Mouse (Mus musculus) heart, embryonic 10.5 days (tissue): ENCODE measurements around the gene Cog1. TPM values are rescaled to one million over a fixed set of nuclear protein-coding genes. Genes with fewer than 3 reads are reported as not detected.

Source experiments
- DNase-seq: peaks from one replicate; pipeline ENCODE4 v3.0.0-alpha.2; 2017; ENCODE audit warnings: low spot score
- H3K27ac ChIP-seq: fragments of 300-500 bp; sonication (generic); 2 replicates; pipeline ENCODE4 v1.5.1; 2016; ENCODE audit warnings: mild to moderate bottlenecking
- H3K27me3 ChIP-seq: fragments of 300-500 bp; sonication (generic); 2 replicates; pipeline ENCODE4 v1.6.1; 2016; ENCODE audit warnings: mild to moderate bottlenecking; ENCODE audit not compliant: poor library complexity, insufficient read depth, severe bottlenecking
- H3K36me3 ChIP-seq: fragments of 300-500 bp; sonication (generic); 2 replicates; pipeline ENCODE4 v1.6.1; 2016; ENCODE audit warnings: mild to moderate bottlenecking, moderate library complexity
- H3K4me1 ChIP-seq: fragments of 300-500 bp; sonication (generic); 2 replicates; pipeline ENCODE4 v1.6.1; 2016; ENCODE audit warnings: mild to moderate bottlenecking
- H3K4me3 ChIP-seq: fragments of 300-500 bp; sonication (generic); 2 replicates; pipeline ENCODE4 v1.5.1; 2016; ENCODE audit warnings: mild to moderate bottlenecking, moderate library complexity
- H3K9me3 ChIP-seq: fragments of 300-500 bp; sonication (generic); 2 replicates; pipeline ENCODE4 v1.6.1; 2016; ENCODE audit warnings: mild to moderate bottlenecking, moderate library complexity
- WGBS: fragments of 180-500 bp; shearing (Covaris S2); methylation state at CpG from one replicate; pipeline ENCODE4 v1.1.7; 2016; 5-methylcytosine and 5-hydroxymethylcytosine counted together
- polyA plus RNA-seq: library from polyadenylated mRNA; unstranded; fragments of >200 nt; fragmentation: Nextera tagmentation; extraction: Ambion mirVana; gene quantifications from 2 replicates; pipeline ENCODE4 v1.2.1, GENCODE M21; 2016

Cog1 gene
- polyA plus RNA-seq, 1 experiment from 2014 or later: 23.2 TPM

DNA sequence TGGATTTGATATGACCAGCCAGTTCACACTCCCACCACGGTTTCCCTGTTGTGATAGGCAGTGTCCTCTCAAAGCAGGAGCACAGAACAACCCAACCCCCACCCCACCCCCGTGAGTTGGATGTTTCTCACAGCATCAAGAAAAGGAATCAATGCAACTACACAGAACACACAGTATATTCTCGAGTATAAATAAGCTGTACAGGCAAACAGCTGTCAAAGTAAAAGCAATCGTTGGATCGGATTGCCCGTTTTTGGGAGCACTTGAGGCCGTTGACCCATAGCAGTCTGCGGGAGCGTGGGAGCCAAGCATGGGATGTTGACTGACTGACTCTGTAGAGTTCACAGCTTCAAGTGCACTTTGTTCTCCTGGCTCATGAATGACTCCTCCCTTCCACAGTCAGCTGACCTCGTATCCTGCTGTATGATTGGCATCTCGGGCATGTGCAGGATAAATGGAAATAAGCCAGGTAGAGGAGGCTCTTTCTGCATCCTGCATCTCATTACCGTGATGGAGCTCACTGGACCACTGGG is 49.1 kb downstream of the Cog1 start:
- Histone ChIP-seq H3K27ac (no peak overlapping the region), H3K36me3 (peaks cover 45% of the 10 kb centered on the region), H3K27me3 (no peaks in the 10 kb centered on the region), H3K4me1 (0 out of 2 replicates have a peak, but pooled peaks cover 11% of the 10 kb centered on the region), H3K4me3 (no peak overlapping the region), H3K9me3 (no peaks in the 10 kb centered on the region)
- DNase-seq: no peak
- 82% methylated on average over 12 of the region's 12 CpGs for WGBS

DNA sequence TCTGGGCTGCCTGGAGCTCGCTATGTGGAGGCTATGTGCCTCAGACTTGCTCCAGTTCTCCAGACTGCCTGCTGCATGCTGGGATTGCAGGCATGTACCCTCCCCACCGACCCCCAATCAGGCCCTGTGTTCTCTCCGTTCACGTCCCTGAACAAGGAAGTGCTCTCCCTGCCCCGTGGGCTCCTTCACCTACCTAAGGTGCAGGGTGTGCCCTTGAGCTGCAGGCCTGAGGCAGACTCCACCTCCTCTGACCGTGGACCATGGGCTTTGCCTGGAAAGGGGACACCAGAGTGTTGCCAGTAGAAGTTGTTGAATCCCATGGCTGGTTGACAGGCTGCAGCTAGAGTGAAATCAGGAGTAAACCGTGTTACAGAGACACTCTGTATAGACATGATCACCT is 50.7 kb downstream of the Cog1 start:
- H3K27ac ChIP-seq: no peak overlapping the region
- 84% methylated on average over 7 of the region's 7 CpGs for WGBS
- peaks cover 30% of the 10 kb centered on the region for H3K36me3 ChIP-seq

DNA sequence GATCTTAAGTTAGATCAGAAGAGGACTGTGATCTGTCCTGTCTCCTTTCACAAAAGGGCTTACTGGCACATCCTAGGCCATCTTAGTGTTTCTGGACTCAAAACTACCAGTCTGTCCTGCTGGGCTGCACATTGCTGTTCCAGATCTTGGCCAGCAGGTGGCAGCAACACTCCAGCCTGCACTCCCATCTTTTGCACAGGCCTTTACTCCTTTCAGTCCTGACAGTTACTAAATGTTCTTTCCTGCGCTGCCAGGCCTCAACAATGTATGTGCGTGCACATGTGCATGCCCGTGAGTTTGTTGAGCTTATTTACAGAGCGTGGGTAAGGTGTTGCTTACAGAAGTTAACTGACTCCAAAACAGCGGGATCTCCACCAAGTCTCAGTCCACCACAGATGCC is 54.8 kb downstream of the Cog1 start:
- peaks cover 2% of the 10 kb centered on the region; the same call in 1 of the 2 replicates for H3K4me1 ChIP-seq
- peaks cover 11% of the 10 kb centered on the region; the same call in 1 of the 2 replicates for H3K27me3 ChIP-seq
- H3K36me3 ChIP-seq: peaks cover 7% of the 10 kb centered on the region; the same call in 1 of the 2 replicates
- peak; percentile 90 for DNase-seq
- H3K27ac ChIP-seq: no peak overlapping the region
- H3K4me3 ChIP-seq: no peak overlapping the region
- WGBS: 36% methylated on average over 5 of the region's 5 CpGs
- no peaks in the 10 kb centered on the region for H3K9me3 ChIP-seq

More for the DNA sequence above, 50.7 kb downstream of the Cog1 start:
- no peaks in the 10 kb centered on the region for H3K9me3 ChIP-seq
- H3K4me1 ChIP-seq: 0 out of 2 replicates have a peak, but pooled peaks cover 11% of the 10 kb centered on the region
- H3K4me3 ChIP-seq: no peak overlapping the region
- DNase-seq: no peak
- H3K27me3 ChIP-seq: no peaks in the 10 kb centered on the region

DNA sequence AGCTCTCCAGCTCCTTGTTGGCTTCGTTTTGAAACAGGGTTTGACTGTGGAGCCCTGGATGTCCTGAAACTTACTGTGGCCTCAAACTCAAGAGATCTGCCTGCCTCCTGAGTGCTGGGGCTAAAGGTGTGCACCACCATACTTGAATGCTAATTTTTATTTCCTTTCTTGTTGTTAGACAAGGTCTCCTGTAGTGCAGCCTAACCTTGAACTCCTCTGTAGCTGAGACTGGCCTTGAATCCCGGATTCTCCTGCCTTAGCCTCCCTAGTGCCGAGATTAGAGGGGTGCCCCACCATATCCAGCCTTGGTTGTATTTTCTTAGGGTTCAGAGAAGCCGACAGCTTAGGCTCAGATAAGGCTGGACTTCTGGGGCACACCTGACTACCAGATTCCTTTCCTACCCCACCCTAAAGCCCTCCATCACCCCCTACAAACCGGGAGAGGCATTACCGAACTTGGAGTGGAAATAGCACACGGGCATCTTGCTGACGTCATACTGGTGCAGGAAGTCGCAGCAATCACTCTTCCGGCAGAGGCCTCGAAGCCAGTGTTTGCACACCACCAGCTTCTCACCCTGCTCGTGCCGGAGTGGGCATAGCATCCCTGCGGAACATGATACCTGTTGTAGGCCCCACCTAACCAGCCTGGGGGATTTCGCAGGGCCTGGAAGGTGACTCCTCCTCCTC is 57.1 kb downstream of the Cog1 start:
- DNase-seq: no peak
- H3K27me3 ChIP-seq: peaks cover 22% of the 10 kb centered on the region
- peaks cover 7% of the 10 kb centered on the region; the same call in 1 of the 2 replicates for H3K36me3 ChIP-seq
- no peaks in the 10 kb centered on the region for H3K9me3 ChIP-seq
- peaks cover 26% of the 10 kb centered on the region for H3K4me1 ChIP-seq
- H3K27ac ChIP-seq: no peak overlapping the region
- WGBS: 75% methylated on average over 15 of the region's 15 CpGs
- no peak overlapping the region for H3K4me3 ChIP-seq

DNA sequence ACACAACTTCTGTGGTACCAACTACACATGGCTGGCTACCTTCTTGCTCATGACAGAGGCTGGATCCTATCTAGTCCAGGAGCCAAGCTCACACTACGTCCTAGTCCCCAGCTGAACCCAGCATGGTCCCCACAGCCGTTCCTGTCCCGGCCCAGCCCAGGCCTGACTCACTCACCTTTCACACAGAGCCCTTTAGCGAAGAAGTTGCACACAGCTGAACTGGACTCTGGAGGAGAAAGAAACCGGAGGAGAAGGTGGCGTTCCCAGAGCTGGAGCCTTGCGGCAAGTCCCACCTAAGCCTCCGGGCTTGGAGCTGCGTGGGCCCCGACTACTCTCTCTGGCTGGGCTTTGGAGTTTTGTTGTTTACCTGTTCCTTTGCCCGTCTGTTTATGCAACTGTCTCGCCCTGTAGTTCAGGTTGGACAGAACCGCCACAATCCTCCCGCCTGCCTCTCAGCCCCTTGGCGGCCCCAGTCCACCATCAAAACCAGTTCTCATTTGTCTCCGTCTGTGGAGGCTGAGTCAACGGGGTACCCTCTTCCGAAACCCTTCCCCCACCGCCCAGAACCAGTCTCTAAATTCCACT is 59.8 kb downstream of the Cog1 start:
- H3K4me3 ChIP-seq: peak overlapping the region; percentile 36; the same call in 1 of the 2 replicates

DNA sequence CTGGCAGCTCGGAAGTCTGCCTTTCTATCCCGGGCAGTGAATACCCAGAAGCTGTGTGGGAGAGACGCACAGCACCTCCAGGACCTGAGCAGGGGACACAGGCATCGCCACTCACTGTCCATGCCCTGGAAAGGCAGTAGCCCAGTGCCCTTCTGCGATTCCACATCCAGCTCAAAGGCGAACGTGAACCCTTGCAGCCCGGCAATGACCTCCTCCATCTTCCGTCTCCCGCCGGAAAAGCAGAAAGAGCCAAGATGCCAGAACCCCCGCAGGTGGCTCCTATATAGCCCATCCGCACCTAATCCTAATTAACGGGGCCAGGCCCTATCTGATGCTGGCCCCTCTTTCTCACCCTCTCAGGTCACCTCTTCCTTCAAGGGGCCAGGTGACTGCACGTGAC is 60.3 kb downstream of the Cog1 start:
- WGBS: 12% methylated on average over 15 of the region's 15 CpGs
- Histone ChIP-seq H3K4me3 (peak overlapping the region; percentile 36), H3K27ac (peak overlapping the region; percentile 72)

More for the DNA sequence above, 59.8 kb downstream of the Cog1 start:
- Histone ChIP-seq H3K36me3 (peaks cover 7% of the 10 kb centered on the region; the same call in 1 of the 2 replicates), H3K4me1 (peaks cover 27% of the 10 kb centered on the region), H3K27ac (peak overlapping the region; percentile 72), H3K9me3 (no peaks in the 10 kb centered on the region), H3K27me3 (peaks cover 22% of the 10 kb centered on the region)
- WGBS: 44% methylated on average over 19 of the region's 19 CpGs
- no peak for DNase-seq

DNA sequence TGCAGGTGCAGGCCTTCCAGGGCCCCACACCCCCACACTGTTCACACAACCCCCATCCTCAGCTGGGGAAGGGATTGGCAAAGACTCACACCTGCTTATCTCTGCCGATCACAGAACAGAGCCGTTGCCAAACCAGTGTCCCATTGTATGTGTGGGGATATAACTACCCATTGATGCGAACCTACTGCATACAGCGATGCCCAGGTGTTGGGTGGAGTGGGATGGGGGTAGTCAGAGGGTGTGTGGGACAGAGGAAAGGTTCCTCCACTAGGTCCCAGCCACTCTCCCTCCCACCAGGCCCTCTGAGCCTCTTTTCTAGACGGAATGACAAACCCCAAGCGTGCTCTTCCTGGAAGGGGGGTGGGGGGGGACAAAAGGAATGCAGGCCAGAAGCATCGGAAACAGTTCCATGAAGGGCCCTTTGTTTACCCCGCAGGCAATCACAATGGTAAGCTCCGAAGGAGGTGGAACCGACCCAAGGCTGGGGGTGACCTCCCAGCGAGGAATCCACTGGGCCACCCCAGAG is 60.8 kb downstream of the Cog1 start, which contains the start of gene Cpsf4l:
Gene Cpsf4l, minus strand, starts transcription at position 287 of the 526 bp plus-strand sequence.
- WGBS: 7% methylated on average over 11 of the region's 11 CpGs
- Histone ChIP-seq H3K9me3 (no peaks in the 10 kb centered on the region), H3K27me3 (peaks cover 22% of the 10 kb centered on the region), H3K4me3 (peak within 1 kb of the TSS; percentile 36), H3K4me1 (peaks cover 27% of the 10 kb centered on the region), H3K36me3 (peaks cover 7% of the 10 kb centered on the region; the same call in 1 of the 2 replicates), H3K27ac (peak within 1 kb of the TSS; percentile 81)
- no peak for DNase-seq

More for the DNA sequence above, 60.3 kb downstream of the Cog1 start:
- no peak for DNase-seq
- Histone ChIP-seq H3K27me3 (peaks cover 22% of the 10 kb centered on the region), H3K36me3 (peaks cover 7% of the 10 kb centered on the region; the same call in 1 of the 2 replicates), H3K4me1 (peaks cover 27% of the 10 kb centered on the region), H3K9me3 (no peaks in the 10 kb centered on the region)

DNA sequence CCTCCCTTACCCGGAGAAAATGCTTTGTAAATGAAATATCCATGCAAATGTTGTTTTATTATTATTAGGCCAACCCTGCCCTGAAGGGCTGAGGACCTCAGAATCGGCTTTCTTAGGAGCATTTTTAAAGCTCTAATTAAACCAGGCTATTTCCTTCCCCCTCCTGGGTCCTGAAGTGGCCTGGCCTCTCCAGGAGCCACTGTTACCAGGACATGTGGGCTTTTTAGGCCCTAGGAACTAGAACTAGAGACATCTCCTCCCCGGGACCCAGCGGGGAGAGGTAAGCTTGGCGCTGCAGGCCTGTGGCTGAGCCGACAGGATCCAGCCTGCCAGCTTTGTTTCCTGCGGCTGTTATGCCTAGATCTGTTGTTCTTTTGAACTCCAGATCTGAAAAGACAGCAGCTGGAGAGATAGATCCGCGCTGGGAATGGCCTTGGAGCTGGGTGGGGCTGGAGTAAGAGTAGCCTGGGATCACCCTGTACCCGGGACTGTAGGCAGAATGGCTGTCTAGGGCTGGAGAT is 61.3 kb downstream of the Cog1 start:
- H3K27me3 ChIP-seq: peaks cover 22% of the 10 kb centered on the region
- H3K27ac ChIP-seq: peak overlapping the region; percentile 81
- peak overlapping the region; percentile 35 for H3K4me3 ChIP-seq
- H3K36me3 ChIP-seq: peaks cover 7% of the 10 kb centered on the region; the same call in 1 of the 2 replicates
- WGBS: 8% methylated on average over 10 of the region's 10 CpGs
- DNase-seq: no peak
- H3K9me3 ChIP-seq: no peaks in the 10 kb centered on the region
- peaks cover 27% of the 10 kb centered on the region for H3K4me1 ChIP-seq

DNA sequence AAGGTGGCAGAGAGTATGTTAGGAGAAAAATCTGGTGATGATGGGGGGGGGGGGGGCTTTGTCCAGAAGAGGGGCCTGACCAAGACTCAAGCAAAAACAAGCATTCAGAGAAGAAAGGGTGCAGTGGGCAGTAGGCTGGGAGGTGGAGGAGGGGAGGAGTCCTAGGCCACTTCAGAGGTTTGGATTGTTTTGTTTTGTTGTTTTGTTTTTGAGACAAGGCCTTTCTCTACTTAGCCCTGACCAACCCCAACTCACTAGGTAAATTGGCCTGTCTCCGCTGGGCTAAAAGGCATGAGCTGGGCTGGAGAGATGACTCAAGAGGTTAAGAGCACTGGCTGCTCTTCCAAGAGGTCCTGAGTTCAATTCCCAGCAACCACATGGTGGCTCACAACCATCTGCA is 62.1 kb downstream of the Cog1 start:
- H3K27ac ChIP-seq: peak overlapping the region; percentile 81
- no peak overlapping the region for H3K4me3 ChIP-seq
- no peaks in the 10 kb centered on the region for H3K9me3 ChIP-seq
- peaks cover 7% of the 10 kb centered on the region; the same call in 1 of the 2 replicates for H3K36me3 ChIP-seq
- H3K4me1 ChIP-seq: peaks cover 27% of the 10 kb centered on the region
- 68% methylated on average over 1 of the region's 1 CpGs for WGBS
- DNase-seq: no peak
- H3K27me3 ChIP-seq: peaks cover 22% of the 10 kb centered on the region

DNA sequence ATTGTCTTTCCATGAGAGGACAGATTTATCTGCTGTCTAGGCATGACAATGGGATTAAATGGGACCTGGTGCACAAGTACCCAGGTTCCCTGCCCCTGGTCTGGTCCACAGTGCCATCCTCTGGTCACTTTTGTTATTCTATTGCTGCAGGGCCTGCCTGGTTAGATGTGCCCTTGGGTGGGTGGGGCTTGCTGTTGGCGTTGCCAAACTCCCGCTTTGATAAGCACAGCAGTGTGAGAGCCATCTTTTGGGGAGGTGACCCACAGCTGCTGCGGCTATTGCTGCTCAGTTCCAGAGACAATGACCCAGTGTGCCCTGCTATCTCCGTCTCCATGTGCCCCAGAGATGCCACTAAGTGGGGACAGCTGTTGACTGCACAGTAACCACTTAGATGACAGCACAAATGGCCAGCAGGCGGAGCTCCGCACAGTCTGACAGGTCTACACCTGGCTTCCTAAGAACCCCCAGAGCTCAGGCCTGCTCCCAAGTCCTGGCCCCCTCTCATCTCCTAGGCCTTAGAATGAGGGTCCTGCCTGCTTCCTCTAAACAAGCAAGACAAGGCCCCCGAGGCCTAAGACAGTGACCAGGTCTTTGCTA is 66.2 kb downstream of the Cog1 start:
- no peaks in the 10 kb centered on the region for H3K36me3 ChIP-seq
- DNase-seq: no peak
- no peak overlapping the region for H3K4me3 ChIP-seq
- H3K9me3 ChIP-seq: no peaks in the 10 kb centered on the region
- WGBS: 54% methylated on average over 7 of the region's 7 CpGs
- H3K4me1 ChIP-seq: peaks cover 18% of the 10 kb centered on the region
- no peak overlapping the region for H3K27ac ChIP-seq
- H3K27me3 ChIP-seq: no peaks in the 10 kb centered on the region; the same call in 1 of the 2 replicates

DNA sequence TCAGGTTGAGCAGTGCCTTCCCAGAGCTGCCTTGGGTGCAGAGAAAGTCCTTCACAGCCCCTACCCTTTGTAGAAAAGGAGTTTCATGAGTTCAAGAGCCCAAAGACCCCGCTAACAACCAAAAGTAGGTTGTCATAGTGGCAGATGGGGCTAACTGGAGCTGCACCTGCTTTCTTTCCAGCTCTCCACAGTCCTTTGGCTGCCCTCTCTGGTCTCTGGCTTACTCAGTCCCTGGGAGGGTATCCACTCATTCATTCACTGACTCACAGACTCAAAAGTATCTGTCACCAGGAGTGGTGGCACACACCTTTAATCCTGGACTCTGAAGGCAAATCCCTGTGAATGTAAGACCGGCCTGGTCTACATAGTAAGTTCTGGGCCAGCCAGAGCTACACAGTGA is 67.2 kb downstream of the Cog1 start:
- 90% methylated on average over 2 of the region's 2 CpGs for WGBS
- H3K27me3 ChIP-seq: no peaks in the 10 kb centered on the region; the same call in 1 of the 2 replicates
- no peak overlapping the region for H3K4me3 ChIP-seq
- H3K9me3 ChIP-seq: no peaks in the 10 kb centered on the region
- no peak for DNase-seq
- no peaks in the 10 kb centered on the region for H3K36me3 ChIP-seq
- H3K27ac ChIP-seq: no peak overlapping the region
- H3K4me1 ChIP-seq: peaks cover 8% of the 10 kb centered on the region
